Mouse (Mus musculus) forebrain, embryonic 11.5 days (tissue): ENCODE results near the gene Sh3bp4. TPM values are rescaled to one million over a fixed set of nuclear protein-coding genes. Genes with fewer than 3 reads are reported as not detected.

Experiments
- ATAC-seq: fragments of 200-750 bp; cut with Nextera tagmentation; replicated peaks from 2 replicates; pipeline ENCODE4 v1.8.0; 2017; ENCODE audit warnings: moderate TSS enrichment; ENCODE audit not compliant: low FRiP score
- DNase-seq: peaks from one replicate; pipeline ENCODE4 v3.0.0-alpha.2; 2017; ENCODE audit warnings: low spot score
- H3K27ac ChIP-seq: fragments of 300-500 bp; sonication (generic); 2 replicates; pipeline ENCODE4 v1.5.1; 2014; ENCODE audit warnings: low read depth, low read length
- H3K27me3 ChIP-seq: fragments of 300-500 bp; sonication (generic); 2 replicates; pipeline ENCODE4 v1.6.1; 2014; ENCODE audit warnings: mild to moderate bottlenecking, low read length, mixed read lengths; ENCODE audit not compliant: control insufficient read depth, insufficient read depth
- H3K36me3 ChIP-seq: fragments of 300-500 bp; sonication (generic); 2 replicates; pipeline ENCODE4 v1.6.1; 2014; ENCODE audit warnings: mild to moderate bottlenecking, low read length, moderate library complexity, mixed read lengths; ENCODE audit not compliant: control insufficient read depth, insufficient read depth
- H3K4me1 ChIP-seq: fragments of 300-500 bp; sonication (generic); replicated peaks from 2 replicates; pipeline ENCODE4 v1.6.1; 2014; ENCODE audit warnings: low read length, mixed read lengths; ENCODE audit not compliant: control insufficient read depth, insufficient read depth
- H3K4me2 ChIP-seq: fragments of 300-500 bp; sonication (generic); 2 replicates; pipeline ENCODE4 v1.6.1; 2014; ENCODE audit warnings: low read depth, mild to moderate bottlenecking, low read length, moderate library complexity, mixed read lengths; ENCODE audit not compliant: severe bottlenecking
- H3K4me3 ChIP-seq: fragments of 300-500 bp; sonication (generic); 2 replicates; pipeline ENCODE4 v1.5.1; 2014; ENCODE audit warnings: low read depth, low read length
- H3K9ac ChIP-seq: fragments of 300-500 bp; sonication (generic); 2 replicates; pipeline ENCODE4 v1.6.1; 2014; ENCODE audit warnings: low read length
- H3K9me3 ChIP-seq: fragments of 300-500 bp; sonication (generic); 2 replicates; pipeline ENCODE4 v1.6.1; 2016; ENCODE audit warnings: low read length, mixed read lengths; ENCODE audit not compliant: control insufficient read depth
- WGBS: fragments of 180-500 bp; shearing (Covaris S2); extraction: QIAGEN DNeasy Blood & Tissue Kit; methylation state at CpG from one replicate; pipeline ENCODE4 v1.1.7; 2014; 5-methylcytosine and 5-hydroxymethylcytosine counted together
- polyA plus RNA-seq: library from polyadenylated mRNA; unstranded; fragments of >200 nt; fragmentation: Nextera tagmentation; extraction: Ambion mirVana; gene quantifications from 2 replicates; pipeline ENCODE4 v1.2.1, GENCODE M21; 2014

Gene Sh3bp4
- polyA plus RNA-seq, 1 experiment from 2014 or later = 29.3 TPM

DNA sequence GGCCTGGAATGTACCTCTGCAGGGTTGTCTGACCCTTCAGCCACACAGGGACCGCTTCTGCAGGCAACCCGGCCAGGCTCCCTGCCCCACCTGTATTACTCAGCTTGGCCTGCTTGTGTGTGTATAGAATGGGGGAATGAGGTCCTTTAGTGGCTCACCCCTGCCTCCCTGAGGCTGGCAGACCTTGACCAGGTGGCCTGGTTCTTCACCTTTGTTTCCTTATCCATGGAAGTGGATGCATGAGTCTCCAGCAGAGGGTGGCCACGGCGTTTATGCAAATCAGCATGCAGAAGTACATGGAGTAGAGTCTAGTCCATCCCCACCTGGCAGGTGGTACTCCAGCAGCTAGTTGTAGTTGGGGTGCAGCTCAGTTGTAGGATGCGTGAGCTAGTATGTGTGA lies 48.6 kb downstream of the Sh3bp4 start:
- Histone ChIP-seq H3K27me3 (no peaks in the 10 kb centered on the region), H3K9ac (no peak overlapping the region), H3K4me3 (no peak overlapping the region), H3K4me2 (no peak overlapping the region), H3K9me3 (no peaks in the 10 kb centered on the region), H3K27ac (no peak overlapping the region), H3K36me3 (no peaks in the 10 kb centered on the region), H3K4me1 (no peaks in the 10 kb centered on the region)
- 84% methylated on average over 5 of the region's 5 CpGs for WGBS
- ATAC-seq (no peak), DNase-seq (no peak)

- Histone ChIP-seq H3K9ac (no peak overlapping the region), H3K4me1 (no peaks in the 10 kb centered on the region), H3K36me3 (no peaks in the 10 kb centered on the region), H3K27me3 (no peaks in the 10 kb centered on the region), H3K9me3 (no peaks in the 10 kb centered on the region), H3K27ac (no peak overlapping the region), H3K4me3 (no peak overlapping the region), H3K4me2 (no peak overlapping the region)
- no peak for DNase-seq
- no peak for ATAC-seq
- WGBS = 85% methylated on average over 4 of the region's 4 CpGs
Observed at GRCm38 (mm10) chr1:89120290-89120689, 50.1 kb downstream of the Sh3bp4 start.

DNA sequence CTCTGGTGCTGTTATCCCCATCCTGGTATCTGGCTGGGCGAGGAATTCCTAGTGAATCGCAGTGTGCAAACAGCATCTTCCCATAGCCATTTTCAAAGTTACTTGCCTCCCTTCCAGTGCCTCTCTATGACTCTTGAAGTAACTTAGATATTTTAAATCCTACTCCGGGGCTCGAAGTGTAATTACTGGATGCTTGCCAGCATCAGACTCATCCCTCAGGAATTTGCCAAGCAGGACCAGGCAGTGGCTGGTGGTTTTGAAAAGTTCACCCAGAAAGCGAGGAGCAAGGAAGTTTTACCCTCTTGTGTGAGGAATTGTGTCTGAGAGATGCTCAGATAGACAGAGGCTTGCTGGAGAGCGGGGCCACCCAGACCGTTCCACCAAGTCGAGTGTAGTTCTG lies 51.3 kb downstream of the Sh3bp4 start:
- Histone ChIP-seq H3K4me3 (no peak overlapping the region), H3K4me2 (no peak overlapping the region), H3K9ac (no peak overlapping the region), H3K27me3 (no peaks in the 10 kb centered on the region), H3K4me1 (no peaks in the 10 kb centered on the region), H3K27ac (no peak overlapping the region), H3K36me3 (no peaks in the 10 kb centered on the region), H3K9me3 (no peaks in the 10 kb centered on the region)
- WGBS = 81% methylated on average over 8 of the region's 8 CpGs
- ATAC-seq = no peak
- DNase-seq = no peak

DNA sequence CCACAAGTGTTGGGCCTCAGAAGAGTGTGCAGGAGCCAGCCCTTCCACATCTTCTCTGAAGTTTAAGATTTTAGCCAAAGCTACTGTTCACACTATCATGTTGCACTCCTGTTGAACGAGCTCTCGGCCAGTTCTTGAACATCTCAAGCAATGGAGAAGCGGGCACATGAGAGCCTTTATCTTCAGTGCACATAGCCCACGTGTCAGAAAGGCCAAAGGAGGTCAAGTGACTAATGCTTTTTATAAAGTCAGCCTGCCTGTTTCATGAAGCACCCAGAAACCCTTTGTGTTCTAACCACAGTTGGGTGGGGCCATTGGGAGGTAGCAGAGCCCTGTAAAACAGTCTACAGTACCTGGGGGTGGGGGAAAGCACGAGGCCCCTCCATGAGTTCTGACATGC lies 52.2 kb downstream of the Sh3bp4 start:
- Histone ChIP-seq H3K9me3 (peaks cover 3% of the 10 kb centered on the region; the same call in 1 of the 2 replicates), H3K4me2 (no peak overlapping the region), H3K9ac (no peak overlapping the region), H3K4me3 (no peak overlapping the region), H3K27me3 (no peaks in the 10 kb centered on the region), H3K4me1 (no peaks in the 10 kb centered on the region), H3K36me3 (no peaks in the 10 kb centered on the region), H3K27ac (no peak overlapping the region)
- 80% methylated on average over 5 of the region's 5 CpGs for WGBS
- DNase-seq (no peak), ATAC-seq (no peak)

DNA sequence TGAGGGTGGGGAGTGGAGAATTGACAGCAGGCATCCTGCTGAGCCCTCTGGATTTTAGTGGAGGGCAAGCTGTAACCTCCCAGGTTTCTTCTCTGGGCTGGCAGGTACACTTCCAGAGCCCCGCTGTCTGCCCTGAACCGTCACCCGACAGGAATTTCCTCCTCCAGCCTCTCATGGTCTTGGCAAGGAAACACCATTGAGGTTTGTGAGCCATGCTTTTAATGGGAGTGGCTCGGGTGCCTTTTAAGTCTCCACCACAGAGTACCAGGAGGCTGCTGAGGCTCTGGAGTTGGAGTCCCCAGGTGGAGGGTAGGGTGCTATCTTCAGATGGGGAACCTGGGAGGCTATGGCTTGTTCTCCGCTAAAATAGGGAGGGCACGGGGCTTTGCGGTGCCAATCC lies 53.9 kb downstream of the Sh3bp4 start:
- DNase-seq (no peak), ATAC-seq (no peak)
- no peak overlapping the region for H3K9ac ChIP-seq
- no peak overlapping the region for H3K4me2 ChIP-seq
- H3K27ac ChIP-seq = no peak overlapping the region
- H3K9me3 ChIP-seq = peaks cover 3% of the 10 kb centered on the region; the same call in 1 of the 2 replicates
- H3K27me3 ChIP-seq = no peaks in the 10 kb centered on the region
- no peaks in the 10 kb centered on the region for H3K4me1 ChIP-seq
- WGBS = 90% methylated on average over 7 of the region's 7 CpGs
- no peak overlapping the region for H3K4me3 ChIP-seq
- no peaks in the 10 kb centered on the region for H3K36me3 ChIP-seq

- ATAC-seq = no peak
- DNase-seq = no peak
- Histone ChIP-seq H3K27ac (no peak overlapping the region), H3K9ac (no peak overlapping the region), H3K9me3 (peaks cover 3% of the 10 kb centered on the region; the same call in 1 of the 2 replicates), H3K36me3 (no peaks in the 10 kb centered on the region; the same call in 1 of the 2 replicates), H3K27me3 (no peaks in the 10 kb centered on the region), H3K4me2 (no peak overlapping the region), H3K4me1 (no peaks in the 10 kb centered on the region), H3K4me3 (no peak overlapping the region)
- 97% methylated on average over 3 of the region's 3 CpGs for WGBS
Observed at GRCm38 (mm10) chr1:89127163-89127562, 56.9 kb downstream of the Sh3bp4 start.

DNA sequence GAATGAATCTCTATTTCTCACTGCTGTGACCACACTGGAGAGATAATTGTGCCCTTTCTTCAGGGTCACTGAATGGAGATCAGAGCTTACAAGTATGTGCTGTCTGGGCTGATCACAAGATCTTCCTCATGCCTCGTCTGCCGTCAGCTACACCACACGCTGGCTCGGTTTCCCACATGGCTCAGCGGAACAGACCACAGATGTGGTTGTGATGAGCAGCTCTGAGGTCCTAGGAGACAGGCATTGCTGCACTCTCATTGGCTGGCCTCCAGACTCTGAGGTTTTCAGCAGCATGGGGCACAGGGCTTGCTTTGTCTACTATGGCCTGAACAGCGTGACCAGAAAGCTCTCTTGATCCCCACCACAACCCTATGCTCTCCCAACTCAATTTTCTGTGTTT lies 60.2 kb downstream of the Sh3bp4 start:
- Histone ChIP-seq H3K9ac (no peak overlapping the region), H3K27me3 (no peaks in the 10 kb centered on the region), H3K4me1 (no peaks in the 10 kb centered on the region), H3K36me3 (no peaks in the 10 kb centered on the region; the same call in 1 of the 2 replicates), H3K4me2 (no peak overlapping the region), H3K4me3 (no peak overlapping the region), H3K9me3 (peaks cover 3% of the 10 kb centered on the region; the same call in 1 of the 2 replicates), H3K27ac (no peak overlapping the region)
- WGBS = 79% methylated on average over 6 of the region's 6 CpGs
- DNase-seq = no peak
- no peak for ATAC-seq

DNA sequence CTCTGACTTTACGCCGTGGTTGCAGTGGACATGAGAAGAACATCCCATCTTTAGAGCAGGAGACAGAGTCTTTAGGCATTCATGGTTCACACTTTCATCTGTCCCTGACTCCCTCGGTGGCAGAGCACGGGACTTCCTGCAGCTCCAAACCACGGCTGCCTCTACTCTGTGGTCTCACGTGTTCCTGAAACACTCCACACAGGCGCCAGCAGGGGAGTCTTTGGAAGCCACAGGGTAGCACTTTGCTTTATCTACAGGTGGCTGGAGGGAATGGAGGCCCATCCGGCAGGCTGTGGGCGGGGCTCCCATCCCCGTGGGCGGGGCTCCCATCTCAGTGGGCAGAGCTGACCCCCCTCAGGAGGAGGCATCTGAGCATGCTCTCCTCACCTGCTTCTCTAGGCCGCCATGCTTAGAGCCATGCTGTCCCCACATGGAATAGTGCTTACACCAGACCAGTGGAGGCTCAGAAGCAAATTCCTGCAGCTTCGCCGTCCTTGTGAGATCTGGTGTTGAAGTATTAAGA lies 60.9 kb downstream of the Sh3bp4 start:
- Histone ChIP-seq H3K27ac (no peak overlapping the region), H3K4me1 (no peaks in the 10 kb centered on the region), H3K4me2 (no peak overlapping the region), H3K4me3 (no peak overlapping the region), H3K27me3 (no peaks in the 10 kb centered on the region), H3K36me3 (no peaks in the 10 kb centered on the region; the same call in 1 of the 2 replicates), H3K9ac (no peak overlapping the region), H3K9me3 (peaks cover 3% of the 10 kb centered on the region; the same call in 1 of the 2 replicates)
- DNase-seq (no peak), ATAC-seq (no peak)
- WGBS = 79% methylated on average over 14 of the region's 14 CpGs

DNA sequence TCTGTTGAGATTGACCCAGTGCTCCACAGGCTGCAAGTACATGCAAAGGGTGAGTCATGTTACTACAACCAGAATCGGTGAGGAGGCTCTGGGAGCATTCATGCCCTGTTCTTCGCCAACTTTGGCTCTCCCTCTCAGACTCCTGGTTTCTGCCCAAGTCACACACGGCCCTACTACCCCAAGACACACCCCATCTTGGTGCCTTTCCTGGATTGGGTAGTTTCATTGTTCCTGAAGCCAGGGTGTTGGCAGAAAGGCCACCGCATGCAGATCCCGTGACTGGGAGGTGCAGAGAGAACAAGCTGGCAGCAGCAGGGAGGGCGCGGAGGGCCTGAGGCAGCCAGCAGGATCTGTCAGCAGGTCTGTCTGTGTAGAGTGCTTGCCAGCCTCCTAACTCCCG lies 61.5 kb downstream of the Sh3bp4 start:
- H3K4me3 ChIP-seq = no peak overlapping the region
- no peak overlapping the region for H3K27ac ChIP-seq
- ATAC-seq = no peak
- H3K4me2 ChIP-seq = no peak overlapping the region
- DNase-seq = no peak
- H3K9me3 ChIP-seq = peaks cover 3% of the 10 kb centered on the region; the same call in 1 of the 2 replicates
- H3K36me3 ChIP-seq = no peaks in the 10 kb centered on the region; the same call in 1 of the 2 replicates
- WGBS = 90% methylated on average over 8 of the region's 8 CpGs
- no peak overlapping the region for H3K9ac ChIP-seq
- no peaks in the 10 kb centered on the region for H3K27me3 ChIP-seq
- no peaks in the 10 kb centered on the region for H3K4me1 ChIP-seq
